Mouse (Mus musculus): ENCODE data around the gene Pou3f1. TPM values are rescaled to one million over a fixed set of nuclear protein-coding genes. Genes with fewer than 3 reads are reported as not detected.

Pou3f1 gene
- polyA plus RNA-seq, 1 experiment: 13.8 TPM

- no peaks in the 10 kb centered on the region for H3K4me1 ChIP-seq (ENCODE audit: control insufficient read depth, insufficient read depth, low read length)
- TF ChIP-seq CTCF (IDR thresholded peaks at IDR 0.05; ENCODE audit: extremely low read depth, insufficient read depth, low read length): no peak
- no peak for TF ChIP-seq POLR2A (IDR thresholded peaks at IDR 0.05; ENCODE audit: extremely low read depth, insufficient read depth, low read length)
Measured at GRCm38 (mm10) chr4:124646591-124646990, 10.0 kb upstream of the Pou3f1 start.

GRCm38 (mm10) chr4:124647909-124648308, 8.7 kb upstream of the Pou3f1 start:
- H3K4me1 ChIP-seq (ENCODE audit: control insufficient read depth, insufficient read depth, low read length): no peaks in the 10 kb centered on the region
- no peak overlapping the region for H3K27ac ChIP-seq (ENCODE audit: insufficient read depth, low read length)
- H3K4me3 ChIP-seq (ENCODE audit: insufficient read depth, low read length): no peak overlapping the region
- TF ChIP-seq CTCF (IDR thresholded peaks at IDR 0.05; ENCODE audit: extremely low read depth, insufficient read depth, low read length) (no peak), POLR2A (IDR thresholded peaks at IDR 0.05; ENCODE audit: extremely low read depth, insufficient read depth, low read length) (no peak)

More at GRCm38 (mm10) chr4:124646591-124646990, 10.0 kb upstream of the Pou3f1 start:
- H3K4me3 ChIP-seq (ENCODE audit: insufficient read depth, low read length): no peak overlapping the region
- no peak overlapping the region for H3K27ac ChIP-seq (ENCODE audit: insufficient read depth, low read length)

GRCm38 (mm10) chr4:124652886-124653285, 3.7 kb upstream of the Pou3f1 start:
- Histone ChIP-seq H3K4me3 (ENCODE audit: insufficient read depth, low read length) (no peak overlapping the region), H3K4me1 (ENCODE audit: control insufficient read depth, insufficient read depth, low read length) (no peaks in the 10 kb centered on the region), H3K27ac (ENCODE audit: insufficient read depth, low read length) (no peak overlapping the region)
- no peak for TF ChIP-seq POLR2A (IDR thresholded peaks at IDR 0.05; ENCODE audit: extremely low read depth, insufficient read depth, low read length)
- TF ChIP-seq CTCF (IDR thresholded peaks at IDR 0.05; ENCODE audit: extremely low read depth, insufficient read depth, low read length): no peak

- peak overlapping the region; percentile 43 for H3K4me3 ChIP-seq (ENCODE audit: insufficient read depth, low read length)
- TF ChIP-seq CTCF (IDR thresholded peaks at IDR 0.05; ENCODE audit: extremely low read depth, insufficient read depth, low read length) (no peak), POLR2A (IDR thresholded peaks at IDR 0.05; ENCODE audit: extremely low read depth, insufficient read depth, low read length) (no peak)
- no peaks in the 10 kb centered on the region for H3K4me1 ChIP-seq (ENCODE audit: control insufficient read depth, insufficient read depth, low read length)
- no peak overlapping the region for H3K27ac ChIP-seq (ENCODE audit: insufficient read depth, low read length)
Measured at GRCm38 (mm10) chr4:124656854-124657650, 445 bp downstream of the Pou3f1 start.

GRCm38 (mm10) chr4:124657781-124658180, 1.2 kb downstream of the Pou3f1 start:
- peak overlapping the region; percentile 40; the same call in 1 of the 2 replicates for H3K27ac ChIP-seq (ENCODE audit: insufficient read depth, low read length)
- H3K4me3 ChIP-seq (ENCODE audit: insufficient read depth, low read length): peak overlapping the region; percentile 42; the same call in 1 of the 2 replicates
- TF ChIP-seq POLR2A (IDR thresholded peaks at IDR 0.05; ENCODE audit: extremely low read depth, insufficient read depth, low read length): no peak
- no peak for TF ChIP-seq CTCF (IDR thresholded peaks at IDR 0.05; ENCODE audit: extremely low read depth, insufficient read depth, low read length)
- no peaks in the 10 kb centered on the region for H3K4me1 ChIP-seq (ENCODE audit: control insufficient read depth, insufficient read depth, low read length)

GRCm38 (mm10) chr4:124658412-124658851, 1.8 kb downstream of the Pou3f1 start:
- Histone ChIP-seq H3K4me3 (ENCODE audit: insufficient read depth, low read length) (peak overlapping the region; percentile 42), H3K4me1 (ENCODE audit: control insufficient read depth, insufficient read depth, low read length) (no peaks in the 10 kb centered on the region), H3K27ac (ENCODE audit: insufficient read depth, low read length) (no peak overlapping the region)
- TF ChIP-seq CTCF (IDR thresholded peaks at IDR 0.05; ENCODE audit: extremely low read depth, insufficient read depth, low read length): no peak
- no peak for TF ChIP-seq POLR2A (IDR thresholded peaks at IDR 0.05; ENCODE audit: extremely low read depth, insufficient read depth, low read length)

- Histone ChIP-seq H3K4me1 (ENCODE audit: control insufficient read depth, insufficient read depth, low read length) (no peaks in the 10 kb centered on the region), H3K4me3 (ENCODE audit: insufficient read depth, low read length) (peak overlapping the region; percentile 42)
Measured at GRCm38 (mm10) chr4:124659251-124660217, 2.9 kb downstream of the Pou3f1 start.

GRCm38 (mm10) chr4:124660603-124661002, 4.0 kb downstream of the Pou3f1 start:
- no peaks in the 10 kb centered on the region for H3K4me1 ChIP-seq (ENCODE audit: control insufficient read depth, insufficient read depth, low read length)
- H3K27ac ChIP-seq (ENCODE audit: insufficient read depth, low read length): no peak overlapping the region
- TF ChIP-seq POLR2A (IDR thresholded peaks at IDR 0.05; ENCODE audit: extremely low read depth, insufficient read depth, low read length) (no peak), CTCF (IDR thresholded peaks at IDR 0.05; ENCODE audit: extremely low read depth, insufficient read depth, low read length) (no peak)
- peak overlapping the region; percentile 17 for H3K4me3 ChIP-seq (ENCODE audit: insufficient read depth, low read length)

More at GRCm38 (mm10) chr4:124659251-124660217, 2.9 kb downstream of the Pou3f1 start:
- no peak overlapping the region for H3K27ac ChIP-seq (ENCODE audit: insufficient read depth, low read length)
- TF ChIP-seq CTCF (IDR thresholded peaks at IDR 0.05; ENCODE audit: extremely low read depth, insufficient read depth, low read length) (no peak), POLR2A (IDR thresholded peaks at IDR 0.05; ENCODE audit: extremely low read depth, insufficient read depth, low read length) (no peak)

- no peak overlapping the region for H3K27ac ChIP-seq (ENCODE audit: insufficient read depth, low read length)
- H3K4me3 ChIP-seq (ENCODE audit: insufficient read depth, low read length): no peak overlapping the region
- TF ChIP-seq CTCF (IDR thresholded peaks at IDR 0.05; ENCODE audit: extremely low read depth, insufficient read depth, low read length) (peak; percentile 47; the same call in 1 of the 2 replicates), POLR2A (IDR thresholded peaks at IDR 0.05; ENCODE audit: extremely low read depth, insufficient read depth, low read length) (no peak)
- H3K4me1 ChIP-seq (ENCODE audit: control insufficient read depth, insufficient read depth, low read length): no peaks in the 10 kb centered on the region
Measured at GRCm38 (mm10) chr4:124663034-124663433, 6.4 kb downstream of the Pou3f1 start.
